Mouse (Mus musculus) liver, embryonic 14.5 days (tissue): Measurements from ENCODE around the gene Vamp8. TPM values are rescaled to one million over a fixed set of nuclear protein-coding genes. Genes with fewer than 3 reads are reported as not detected.

ENCODE experiments used
- ATAC-seq: fragments of 200-750 bp; cut with Nextera tagmentation; 2 replicates; pipeline ENCODE4 v1.8.0; 2017; ENCODE audit warnings: moderate number of reproducible peaks, mild to moderate bottlenecking, moderate library complexity; ENCODE audit not compliant: insufficient read depth
- DNase-seq, 3 experiments: peaks; one replicate each; pipeline ENCODE4 v3.0.0-alpha.2; 2012 to 2013; ENCODE audit warnings: low read depth in 3 of 3, low spot score in 3 of 3
- H3K27ac ChIP-seq: fragments of 300-500 bp; sonication (generic); 2 replicates; pipeline ENCODE4 v1.5.1; 2014; ENCODE audit warnings: moderate library complexity, mild to moderate bottlenecking, control low read depth, inconsistent platforms
- H3K27me3 ChIP-seq: fragments of 300-500 bp; sonication (generic); 2 replicates; pipeline ENCODE4 v1.6.1; 2014; ENCODE audit warnings: mild to moderate bottlenecking, low read length, moderate library complexity; ENCODE audit not compliant: control insufficient read depth, insufficient read depth
- H3K36me3 ChIP-seq: fragments of 300-500 bp; sonication (generic); replicated peaks from 2 replicates; pipeline ENCODE4 v1.6.1; 2014; ENCODE audit warnings: low read depth; ENCODE audit not compliant: control insufficient read depth, insufficient read depth
- H3K4me1 ChIP-seq, 2 experiments: fragments of 200-500 bp in 1 of 2; fragments of 300-500 bp in 1 of 2; sonication (generic) in 1 of 2; replicated peaks; 2 replicates each; pipeline ENCODE4 v1.6.1; 2012 to 2014; ENCODE audit warnings: antibody characterized with exemption in 1 of 2, inconsistent platforms in 1 of 2, low read length in 1 of 2; ENCODE audit not compliant: control insufficient read depth in 2 of 2, insufficient read depth in 2 of 2
- H3K4me2 ChIP-seq: fragments of 300-500 bp; sonication (generic); 2 replicates; pipeline ENCODE4 v1.6.1; 2014; ENCODE audit warnings: low read depth, mild to moderate bottlenecking, control low read depth, moderate library complexity
- H3K4me3 ChIP-seq, 2 experiments: fragments of 200-500 bp in 1 of 2; fragments of 300-500 bp in 1 of 2; sonication (generic) in 1 of 2; 2 replicates each; pipeline ENCODE4 v1.5.1; 2012 to 2014; ENCODE audit warnings: low read depth in 2 of 2, low read length in 2 of 2, mild to moderate bottlenecking in 2 of 2, control low read depth in 1 of 2, inconsistent platforms in 1 of 2, moderate library complexity in 1 of 2; ENCODE audit not compliant: insufficient read depth in 1 of 2
- H3K9ac ChIP-seq: fragments of 300-500 bp; sonication (generic); replicated peaks from 2 replicates; pipeline ENCODE4 v1.6.1; 2014; ENCODE audit warnings: mild to moderate bottlenecking, control low read depth, moderate library complexity
- H3K9me3 ChIP-seq: fragments of 300-500 bp; sonication (generic); 2 replicates; pipeline ENCODE4 v1.6.1; 2016; ENCODE audit warnings: low read length, mixed read lengths; ENCODE audit not compliant: control insufficient read depth
- CTCF ChIP-seq: IDR thresholded peaks from 2 replicates; pipeline ENCODE4 v1.5.1; 2016; ENCODE audit warnings: antibody characterized with exemption, low read depth, control low read depth
- EP300 ChIP-seq: IDR thresholded peaks from 2 replicates; pipeline ENCODE4 v1.6.1; 2016; ENCODE audit warnings: antibody characterized with exemption, low read depth
- WGBS: fragments of 180-500 bp; shearing (Covaris S2); extraction: QIAGEN DNeasy Blood & Tissue Kit; methylation state at CpG from one replicate; pipeline ENCODE4 v1.1.7; 2014; ENCODE audit not compliant: insufficient replicate concordance; 5-methylcytosine and 5-hydroxymethylcytosine counted together
- polyA plus RNA-seq, 2 experiments: library from polyadenylated mRNA; depleted of rRNA in 1 of 2; stranded (reverse) in 1 of 2; unstranded in 1 of 2; fragments of >200 nt; fragmentation: Nextera tagmentation in 1 of 2; extraction: Ambion mirVana in 1 of 2; gene quantifications; 2 replicates each; pipeline versions ENCODE4 v1.2.1 to v1.2.3; 2012 to 2014

The Vamp8 gene
- polyA plus RNA-seq, 2 experiments: 188 to 276 TPM

GRCm38 (mm10) chr6:72405356-72405755 is 14.9 kb upstream of the Vamp8 start:
- DNase-seq (no peak), ATAC-seq (no peak)
- Histone ChIP-seq H3K27ac (no peak overlapping the region), H3K36me3 (no peaks in the 10 kb centered on the region), H3K4me2 (no peak overlapping the region), H3K27me3 (no peaks in the 10 kb centered on the region), H3K9me3 (no peaks in the 10 kb centered on the region), H3K4me3 (no peak overlapping the region), H3K9ac (no peak overlapping the region), H3K4me1 (peaks cover 0 to 5% of the 10 kb centered on the region in 2 experiments; a peak in 1 of 4 replicates)
- WGBS: 74% methylated on average over 7 of the region's 7 CpGs
- TF ChIP-seq EP300: no peak
- no peak for TF ChIP-seq CTCF

GRCm38 (mm10) chr6:72401875-72402274 is 11.4 kb upstream of the Vamp8 start:
- H3K27ac ChIP-seq: no peak overlapping the region
- WGBS: 13% methylated on average over 7 of the region's 7 CpGs
- no peak overlapping the region for H3K4me2 ChIP-seq
- no peaks in the 10 kb centered on the region for H3K27me3 ChIP-seq
- TF ChIP-seq EP300: no peak
- TF ChIP-seq CTCF: peak; percentile 88
- DNase-seq (peak; percentile 59 to 65 (median 60)), ATAC-seq (peak; percentile 24; the same call in 1 of the 2 replicates)
- no peak overlapping the region for H3K4me3 ChIP-seq
- H3K9me3 ChIP-seq: no peaks in the 10 kb centered on the region
- H3K36me3 ChIP-seq: no peaks in the 10 kb centered on the region
- H3K4me1 ChIP-seq: peaks cover 0 to 6% of the 10 kb centered on the region in 2 experiments; a peak in 1 of 4 replicates
- H3K9ac ChIP-seq: no peak overlapping the region

DNA sequence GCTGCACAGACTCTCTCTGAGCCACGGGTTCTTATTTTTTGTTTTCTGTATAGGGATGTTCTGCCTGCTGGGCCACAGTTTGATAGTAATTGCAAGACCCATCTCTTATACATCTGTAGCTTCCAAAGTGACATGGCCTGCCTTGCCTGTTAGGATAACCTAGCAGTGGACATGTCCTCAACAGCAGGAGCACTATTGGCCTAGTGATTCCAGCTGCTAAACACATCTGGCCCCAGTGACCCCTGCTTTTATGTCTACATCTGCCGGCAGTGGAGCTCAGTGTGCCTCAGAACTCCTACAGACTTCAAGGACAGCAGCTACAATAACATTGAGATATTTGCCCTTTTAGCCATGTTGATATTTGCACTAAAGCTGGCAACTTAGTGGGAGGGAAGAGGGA is 9.5 kb upstream of the Vamp8 start:
- DNase-seq: no peak
- no peak overlapping the region for H3K4me2 ChIP-seq
- H3K9me3 ChIP-seq: no peaks in the 10 kb centered on the region
- no peak for ATAC-seq
- H3K36me3 ChIP-seq: no peaks in the 10 kb centered on the region
- H3K4me1 ChIP-seq: peaks cover 0 to 7% of the 10 kb centered on the region in 2 experiments; a peak in 1 of 4 replicates
- H3K9ac ChIP-seq: no peak overlapping the region
- H3K4me3 ChIP-seq: no peak overlapping the region
- no peak for TF ChIP-seq EP300
- no peak for TF ChIP-seq CTCF
- H3K27ac ChIP-seq: no peak overlapping the region
- H3K27me3 ChIP-seq: no peaks in the 10 kb centered on the region
- 67% methylated on average over 2 of the region's 2 CpGs for WGBS

DNA sequence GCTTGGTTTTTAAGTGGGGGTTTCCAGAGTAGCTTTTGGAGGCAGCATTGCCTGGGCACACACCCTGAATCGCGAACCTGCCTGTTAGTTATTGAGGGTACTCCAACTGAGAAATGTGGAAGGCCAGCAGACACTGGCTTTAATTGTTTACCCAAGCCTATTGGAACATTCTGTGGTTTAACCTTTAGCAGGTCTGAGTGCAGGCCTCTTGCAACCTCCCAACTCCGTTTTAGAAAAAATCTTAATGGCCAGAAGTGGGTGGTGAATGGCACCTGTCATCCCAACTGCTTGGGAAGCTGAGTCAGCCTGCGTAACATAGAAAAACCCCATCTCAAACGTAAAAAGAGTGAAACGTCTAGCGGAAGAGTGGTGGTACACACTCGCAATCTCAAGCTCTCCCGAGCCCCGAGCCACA is 6.3 kb upstream of the Vamp8 start:
- H3K9ac ChIP-seq: no peak overlapping the region
- no peak overlapping the region for H3K4me2 ChIP-seq
- H3K4me3 ChIP-seq: no peak overlapping the region
- H3K27ac ChIP-seq: no peak overlapping the region
- H3K9me3 ChIP-seq: no peaks in the 10 kb centered on the region
- H3K27me3 ChIP-seq: no peaks in the 10 kb centered on the region
- peaks cover 2% of the 10 kb centered on the region; the same call in 1 of the 2 replicates for H3K36me3 ChIP-seq
- DNase-seq: no peak
- peaks cover 8 to 15% of the 10 kb centered on the region in 2 experiments for H3K4me1 ChIP-seq
- ATAC-seq: no peak
- WGBS: 74% methylated on average over 10 of the region's 10 CpGs
- no peak for TF ChIP-seq CTCF
- TF ChIP-seq EP300: no peak

- Histone ChIP-seq H3K27ac (peak overlapping the region; percentile 31), H3K4me2 (peak overlapping the region; percentile 79), H3K9me3 (no peaks in the 10 kb centered on the region), H3K27me3 (no peaks in the 10 kb centered on the region), H3K4me3 (peak overlapping the region in 1 of 2 experiments; percentile 91; a peak in 2 of 4 replicates), H3K36me3 (peaks cover 9% of the 10 kb centered on the region; the same call in 1 of the 2 replicates), H3K4me1 (peaks cover 24 to 37% of the 10 kb centered on the region in 2 experiments), H3K9ac (peak overlapping the region; percentile 23; the same call in 1 of the 2 replicates)
- ATAC-seq: no peak
- WGBS: 85% methylated on average over 5 of the region's 5 CpGs
- TF ChIP-seq CTCF: peak; percentile 32; the same call in 1 of the 2 replicates
- no peak for TF ChIP-seq EP300
- no peak for DNase-seq
Measured at GRCm38 (mm10) chr6:72392341-72392740, 1.8 kb upstream of the Vamp8 start.
